Mouse (Mus musculus) thymus, postnatal 0 days (tissue): ENCODE results near the gene Plcxd1. TPM values are rescaled to one million over a fixed set of nuclear protein-coding genes. Genes with fewer than 3 reads are reported as not detected.
A peak's percentile ranks its signal among the peaks of the same experiment; 100 is the strongest.
"Not testable (repeated sequence)": the region's sequence is repeated elsewhere in the genome, so short reads cannot be mapped to it uniquely, and the experiment has no call there.

Source experiments
- DNase-seq: peaks from one replicate; pipeline ENCODE4 v3.0.0-alpha.2; 2015; ENCODE audit warnings: low spot score
- polyA plus RNA-seq: library from polyadenylated mRNA; unstranded; fragments of >200 nt; fragmentation: Nextera tagmentation; extraction: Ambion mirVana; gene quantifications from 2 replicates; pipeline ENCODE4 v1.2.1, GENCODE M21; 2015

Gene Plcxd1
- polyA plus RNA-seq: 3.3 and 3.5 TPM in 2 replicates

- peak; percentile 40 for DNase-seq
These were observed at the start of gene Plcxd1 for GRCm38 (mm10) chr5:110099656-110100580. Gene Plcxd1 (plus strand): TSS chr5:110099969.

- peak; percentile 87 for DNase-seq
These were observed 41.9 kb upstream of the Plcxd1 start for GRCm38 (mm10) chr5:110057637-110058408.

DNA sequence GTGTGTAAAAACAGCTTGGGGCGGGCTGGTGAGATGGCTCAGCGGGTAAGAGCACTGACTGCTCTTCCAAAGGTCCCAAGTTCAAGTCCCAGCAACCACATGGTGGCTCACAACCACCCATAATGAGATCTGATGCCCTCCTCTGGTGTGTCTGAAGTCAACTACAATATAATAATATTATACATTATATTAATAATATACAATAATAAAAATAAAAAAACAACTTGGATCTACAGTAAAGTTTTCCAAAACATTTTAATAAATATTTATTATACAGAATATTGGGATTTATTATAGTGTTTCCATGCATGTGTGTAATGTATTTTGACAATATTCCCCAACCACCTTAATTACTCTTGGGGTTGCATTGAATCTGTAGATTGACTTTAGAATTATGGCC is 27.4 kb upstream of the Plcxd1 start, which contains the start of gene Gm17655:
Gene Gm17655 (minus strand): TSS at position 101 of the 400 bp plus-strand sequence.
- not testable (repeated sequence) for DNase-seq

DNA sequence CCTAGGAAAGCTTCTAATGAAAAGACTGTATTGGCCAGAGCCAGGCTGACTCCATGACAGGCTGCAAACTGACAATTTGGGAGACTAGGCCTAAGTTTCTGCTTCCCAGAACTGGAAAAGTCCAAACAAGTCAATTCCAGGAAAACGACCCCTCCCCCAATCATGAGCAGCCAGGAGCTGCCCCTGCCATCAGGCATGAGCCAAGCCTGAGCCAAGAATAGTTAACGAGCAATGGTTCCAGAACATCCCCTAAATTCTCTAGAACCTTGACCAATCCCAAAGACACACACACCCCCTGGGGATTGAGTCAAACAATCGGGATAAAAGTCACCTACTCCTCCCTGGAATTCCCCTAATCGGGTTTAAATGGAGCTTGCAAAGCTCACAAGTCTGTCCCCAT is 16.8 kb upstream of the Plcxd1 start:
- no peak for DNase-seq

DNA sequence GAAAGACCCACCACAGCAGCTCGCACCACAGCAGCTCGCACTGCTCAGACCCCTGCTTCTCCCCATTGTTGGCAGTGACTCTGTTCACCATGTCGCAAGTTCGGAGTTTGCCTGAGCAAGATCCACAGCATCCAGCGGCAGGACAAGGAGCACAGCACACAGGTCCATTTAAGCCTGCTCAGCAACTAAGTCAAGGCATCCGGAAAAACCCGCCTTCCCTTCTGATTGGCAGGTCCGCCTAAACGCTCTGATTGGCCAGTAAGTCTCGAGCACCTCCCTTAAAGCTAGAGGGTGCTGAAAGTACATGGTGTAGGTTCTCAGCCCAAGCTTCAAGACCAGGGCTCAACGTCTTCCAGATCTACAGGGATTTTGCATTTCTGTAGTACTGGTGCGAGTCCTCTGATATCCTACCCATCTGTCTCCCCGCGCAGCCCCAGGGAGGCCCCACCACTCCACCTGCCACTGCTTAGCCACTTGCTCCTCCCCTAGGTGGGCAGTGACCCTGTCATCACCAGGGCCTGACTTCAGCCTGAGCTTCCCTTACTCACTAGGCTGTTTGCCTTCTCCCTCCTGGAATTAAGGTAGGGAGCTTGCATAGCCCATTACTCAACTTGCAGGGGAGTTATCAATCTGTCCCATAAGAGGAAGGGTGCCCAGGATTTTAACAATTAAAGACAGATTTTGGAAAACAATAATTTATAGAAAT is 13.5 kb upstream of the Plcxd1 start:
- no peak for DNase-seq

DNA sequence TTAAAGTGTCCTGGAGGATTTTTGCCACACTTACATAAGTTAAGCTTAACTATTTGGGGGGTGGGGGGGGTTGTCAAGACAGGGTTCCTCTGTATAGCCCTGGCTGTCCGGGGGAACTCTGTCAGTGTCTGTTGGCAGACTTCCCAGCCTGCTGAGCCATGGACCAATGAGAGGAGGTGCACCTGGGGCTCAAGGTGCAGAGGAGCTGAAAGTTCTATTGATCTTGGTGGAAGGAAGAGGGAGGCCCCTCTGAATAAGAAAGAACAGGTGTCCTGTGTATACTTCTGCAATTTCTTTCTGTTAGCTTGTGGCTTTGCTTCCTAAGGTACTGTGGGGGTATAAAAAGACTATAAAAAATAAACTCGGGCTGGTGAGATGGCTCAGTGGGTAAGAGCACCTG is 8.2 kb upstream of the Plcxd1 start:
- peak; percentile 74 for DNase-seq

GRCm38 (mm10) chr5:110094030-110094846 is 5.5 kb upstream of the Plcxd1 start, which contains the start of gene Gm35315:
Gene Gm35315 (minus strand): TSS chr5:110094420.
- peak; percentile 93 for DNase-seq

DNA sequence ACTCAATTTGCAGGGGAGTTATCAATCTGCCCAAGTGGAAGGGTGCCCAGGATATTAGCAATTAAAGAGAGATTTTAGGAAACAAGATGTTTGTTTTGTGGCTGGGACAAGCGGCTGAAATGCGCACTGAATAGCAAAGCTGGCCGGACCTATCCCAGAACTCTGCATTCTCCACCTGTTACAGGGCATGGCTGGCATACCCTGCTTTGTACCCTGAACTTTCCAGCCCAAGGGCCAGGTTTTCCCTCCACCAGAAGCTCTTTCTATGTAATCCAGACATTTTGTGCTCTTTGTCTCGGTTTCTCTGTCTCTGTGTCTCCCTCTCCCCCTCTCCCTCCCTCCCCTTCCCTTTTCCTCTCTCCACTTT is 4.9 kb upstream of the Plcxd1 start:
- no peak for DNase-seq

- peak; percentile 68 for DNase-seq
These were observed 735 bp upstream of the Plcxd1 start for GRCm38 (mm10) chr5:110098991-110099477.

DNA sequence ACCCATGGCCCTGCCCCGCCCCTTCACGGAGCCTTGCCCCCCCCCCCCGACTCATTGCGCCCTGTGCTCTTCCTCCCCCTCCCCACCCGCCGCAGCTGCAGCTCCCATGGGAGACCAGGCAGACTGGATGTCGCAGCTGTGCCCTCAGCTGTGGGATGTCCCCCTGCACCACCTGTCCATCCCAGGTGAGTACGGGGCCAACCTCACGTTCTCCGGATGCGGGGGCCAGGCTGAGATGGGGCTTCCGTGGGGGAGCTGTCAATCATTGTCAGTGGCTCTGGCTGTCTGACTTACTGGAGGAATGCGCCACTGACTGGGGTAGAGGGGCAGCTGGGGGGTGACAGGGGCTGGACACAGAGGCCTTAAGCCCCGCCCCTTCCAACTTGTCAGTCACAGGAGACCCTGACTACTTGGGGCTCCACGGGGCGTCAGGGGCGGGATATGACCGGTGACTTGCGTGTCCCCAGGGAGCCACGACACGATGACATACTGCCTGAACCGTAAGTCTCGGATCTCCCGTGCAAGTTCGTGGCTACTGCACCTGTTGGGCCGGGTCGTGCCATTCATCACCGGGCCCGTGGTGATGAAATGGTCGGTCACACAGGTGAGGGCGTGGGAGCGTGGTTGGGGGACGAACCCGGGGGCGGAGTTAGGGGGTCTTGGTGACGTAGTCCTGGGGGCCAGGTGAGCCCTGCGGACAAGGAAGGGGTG is 1.3 kb downstream of the Plcxd1 start:
- peak; percentile 73 for DNase-seq

DNA sequence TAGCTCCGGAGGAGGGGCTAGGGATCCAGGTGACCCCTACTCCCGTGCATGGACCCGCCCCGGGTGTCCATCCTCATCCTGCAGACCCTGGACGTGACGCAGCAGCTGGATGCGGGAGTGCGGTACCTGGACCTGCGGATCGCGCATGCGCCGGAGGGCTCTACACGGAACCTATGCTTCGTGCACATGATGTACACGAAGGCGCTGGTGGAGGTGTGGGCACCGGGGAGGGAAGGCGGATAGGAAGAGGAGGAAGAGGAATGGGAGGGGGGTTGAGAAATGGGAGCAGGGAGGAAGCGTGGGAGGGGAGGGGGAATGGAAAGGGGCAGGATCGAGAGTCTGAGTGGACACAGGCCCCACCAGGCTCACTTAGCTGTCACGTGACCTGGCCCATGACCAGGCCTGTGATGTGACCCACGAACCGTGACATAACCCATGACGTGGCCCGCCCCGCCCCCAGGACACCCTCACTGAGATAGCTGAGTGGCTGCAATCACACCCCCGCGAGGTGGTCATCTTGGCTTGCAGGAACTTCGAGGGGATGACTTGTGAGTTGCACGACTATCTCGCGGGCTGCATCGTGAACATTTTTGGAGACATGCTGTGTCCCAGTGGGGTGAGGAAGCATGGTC is 2.1 kb downstream of the Plcxd1 start:
- peak; percentile 34 for DNase-seq

DNA sequence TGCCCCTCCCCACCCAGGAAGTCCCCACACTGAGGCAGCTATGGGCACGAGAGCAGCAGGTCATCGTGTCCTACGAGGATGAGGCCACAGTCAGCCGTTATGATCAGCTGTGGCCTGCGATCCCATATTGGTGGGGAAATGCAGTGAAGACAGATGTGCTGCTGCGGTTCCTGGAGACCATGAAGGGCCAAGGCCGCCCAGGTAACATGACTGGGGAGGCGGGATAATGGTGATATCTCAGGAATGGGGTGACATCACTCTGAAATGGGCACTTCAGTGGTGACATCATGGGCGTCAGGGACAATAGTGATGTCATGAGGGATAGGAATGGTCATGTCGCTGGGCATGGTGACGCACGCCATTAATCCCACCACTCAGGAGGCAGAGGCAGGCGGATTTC is 2.7 kb downstream of the Plcxd1 start:
- no peak for DNase-seq

- no peak for DNase-seq
These were observed 3.3 kb downstream of the Plcxd1 start for GRCm38 (mm10) chr5:110102853-110103625.

DNA sequence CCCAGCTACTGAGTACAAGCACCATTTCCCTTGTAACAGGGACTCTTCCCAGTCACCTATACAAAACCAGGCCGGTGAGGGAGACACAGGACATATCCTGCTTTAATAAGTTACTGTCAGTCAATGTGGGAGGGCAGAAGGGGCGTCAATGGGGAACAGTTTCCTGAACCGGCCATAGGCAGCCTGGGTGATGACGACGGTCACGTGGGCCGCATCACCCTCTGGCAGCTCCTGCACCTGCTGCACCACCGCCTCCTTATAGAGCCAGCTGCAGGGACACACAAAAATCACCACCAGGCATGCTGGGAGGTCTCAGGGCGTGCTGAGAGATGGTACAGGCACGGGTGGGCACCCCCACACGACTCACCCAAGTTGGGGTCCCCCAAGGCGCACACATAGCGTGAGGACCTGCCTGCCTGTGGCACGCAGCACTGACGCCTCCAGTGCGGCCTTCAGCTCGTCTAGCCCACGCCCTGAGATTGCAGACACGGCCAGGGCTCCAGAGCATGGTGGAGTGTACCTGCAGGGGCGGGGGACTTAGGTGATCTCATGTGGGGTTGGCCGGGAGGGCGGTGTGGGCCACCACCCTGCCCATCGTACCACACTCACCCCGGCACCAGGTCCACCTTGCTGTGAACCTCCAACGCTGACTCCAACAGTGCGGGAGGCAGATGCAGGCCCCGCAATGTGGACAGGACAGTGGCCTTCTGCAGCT is 4.3 kb downstream of the Plcxd1 start:
- DNase-seq: no peak

GRCm38 (mm10) chr5:110104616-110105380 is 5.0 kb downstream of the Plcxd1 start:
- DNase-seq: no peak

GRCm38 (mm10) chr5:110106140-110106871 is 6.5 kb downstream of the Plcxd1 start:
- no peak for DNase-seq
